Mouse (Mus musculus) gastrocnemius, postnatal 36 days (tissue): Measurements from ENCODE around the gene Rnasek. TPM values are rescaled to one million over a fixed set of nuclear protein-coding genes. Genes with fewer than 3 reads are reported as not detected.

Experiments
- DNase-seq, 2 experiments: peaks; one replicate each; pipeline ENCODE4 v3.0.0; 2022
- intact Hi-C: fragments of 180-260 bp; cut with DNase I; formaldehyde crosslinking; loops from one replicate; pipeline ENCODE4 v1.15.1; 2025
- microRNA-seq, 2 experiments: library from miRNA; unstranded; fragments of <30 nt; microRNA quantifications; one replicate each; pipeline ENCODE4 v1.2.0; 2021
- total RNA-seq, 2 experiments: library from RNA; stranded (reverse); gene quantifications; 2 replicates each; pipeline ENCODE4 v1.2.3; 2021

Rnasek gene
- total RNA-seq, 2 experiments from 2014 or later, result 94.6 to 110 TPM

DNA sequence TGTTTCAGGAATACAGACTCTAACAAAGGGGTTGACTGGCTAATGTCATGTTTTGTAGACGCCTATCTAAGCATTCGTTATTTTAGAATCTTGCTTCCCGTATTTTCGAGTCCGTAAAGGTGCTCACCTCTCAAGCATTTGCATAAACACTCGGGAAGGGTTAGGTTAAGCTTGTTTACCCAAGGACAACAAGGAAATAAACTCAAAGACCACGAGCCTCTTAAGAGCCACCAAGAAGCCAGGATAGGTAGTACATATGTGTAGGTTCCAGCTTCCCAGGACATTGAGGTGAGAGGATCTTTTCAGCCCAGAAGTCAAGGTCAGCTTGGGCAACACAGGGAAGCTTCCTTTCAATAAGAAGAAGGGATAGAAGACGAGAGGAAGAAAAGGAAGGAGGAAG is 40.5 kb downstream of the Rnasek start:
- DNase-seq, result no peak
- intact Hi-C loops, result no loop called here

DNA sequence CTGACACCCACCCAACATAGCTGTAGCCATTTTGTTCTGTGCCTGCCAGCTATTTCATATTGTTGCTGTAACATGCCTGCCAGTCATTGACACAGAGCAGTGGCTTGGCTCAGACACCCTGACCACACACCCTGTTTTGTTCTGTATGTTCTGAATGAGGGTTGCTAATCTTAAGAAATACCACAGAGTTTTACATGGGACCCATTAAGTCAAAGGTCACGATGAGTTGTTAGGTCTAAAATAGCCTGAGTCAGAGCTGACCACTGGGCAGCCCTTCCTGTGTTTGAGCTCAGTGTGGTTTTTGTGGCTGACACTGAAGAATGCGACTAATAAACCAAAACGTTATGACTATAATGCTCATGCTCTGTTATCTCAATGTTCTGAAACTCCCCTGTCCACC is 41.3 kb downstream of the Rnasek start:
- no peak for DNase-seq
- intact Hi-C loops, result no loop called here

DNA sequence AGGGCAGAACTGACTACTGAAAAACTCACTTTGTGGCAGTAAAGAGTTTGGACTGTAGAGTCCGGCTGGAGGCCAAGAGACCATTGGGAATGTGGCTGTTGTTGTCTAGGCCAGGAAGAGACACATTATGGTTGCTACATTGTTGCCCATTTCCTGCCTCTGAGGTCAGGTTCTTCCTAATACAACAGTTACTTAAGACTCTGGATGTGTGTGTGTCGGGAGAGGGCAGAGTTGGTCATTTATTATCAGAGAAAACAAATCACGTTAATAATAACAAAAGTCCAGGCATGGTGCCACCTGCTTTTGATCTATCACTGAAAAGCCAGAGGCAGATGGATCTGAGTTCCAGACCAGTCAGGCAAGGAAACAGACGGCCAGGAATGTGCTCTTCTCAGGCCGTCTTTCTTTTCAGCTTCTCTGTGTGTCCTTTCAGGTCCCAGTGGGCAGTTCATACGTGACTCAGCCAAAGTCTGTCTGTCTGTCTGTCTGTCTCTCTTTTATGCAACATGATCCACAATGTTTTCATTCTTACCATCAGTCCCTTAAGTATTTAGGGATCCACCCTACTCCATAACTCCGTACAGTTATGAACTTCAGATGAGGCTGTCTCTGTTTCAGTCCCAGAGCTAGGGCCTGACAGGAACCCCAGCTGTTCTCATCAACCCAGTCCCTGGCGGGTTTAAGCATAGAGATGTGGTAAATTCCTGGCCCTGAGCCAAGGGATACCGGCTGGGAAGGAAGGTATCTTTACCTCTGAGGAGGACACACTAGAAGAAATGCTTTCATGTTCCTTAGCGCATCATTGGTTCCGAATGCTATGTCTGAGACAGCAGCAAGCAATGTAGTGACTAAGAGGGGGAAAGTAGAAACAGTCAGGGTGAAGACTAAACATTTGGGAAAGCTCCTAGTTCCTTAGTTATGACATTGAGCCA is 46.0 kb downstream of the Rnasek start:
- intact Hi-C loops, result no loop called here
- DNase-seq, result no peak

DNA sequence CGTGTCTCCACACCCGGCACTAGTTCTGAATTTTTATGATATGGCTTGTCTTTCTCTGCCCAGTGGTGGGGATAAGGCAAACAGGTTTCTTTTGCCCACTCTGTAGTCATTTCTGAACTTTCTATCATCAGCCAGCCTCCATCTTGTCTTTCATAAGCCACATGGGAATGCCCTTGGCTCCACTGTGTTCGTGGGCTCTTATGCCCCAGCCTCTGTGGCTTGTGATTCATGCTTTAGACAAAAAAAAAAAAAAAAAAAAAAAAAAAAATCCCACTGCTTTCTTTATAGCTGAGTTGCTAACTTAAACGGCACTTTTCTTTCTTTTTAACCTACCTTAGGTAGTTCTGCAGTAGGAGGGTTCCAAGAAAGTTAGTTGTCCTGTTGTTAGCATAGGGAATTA is 47.5 kb downstream of the Rnasek start:
- DNase-seq, result no peak
- intact Hi-C loops, result no loop called here

DNA sequence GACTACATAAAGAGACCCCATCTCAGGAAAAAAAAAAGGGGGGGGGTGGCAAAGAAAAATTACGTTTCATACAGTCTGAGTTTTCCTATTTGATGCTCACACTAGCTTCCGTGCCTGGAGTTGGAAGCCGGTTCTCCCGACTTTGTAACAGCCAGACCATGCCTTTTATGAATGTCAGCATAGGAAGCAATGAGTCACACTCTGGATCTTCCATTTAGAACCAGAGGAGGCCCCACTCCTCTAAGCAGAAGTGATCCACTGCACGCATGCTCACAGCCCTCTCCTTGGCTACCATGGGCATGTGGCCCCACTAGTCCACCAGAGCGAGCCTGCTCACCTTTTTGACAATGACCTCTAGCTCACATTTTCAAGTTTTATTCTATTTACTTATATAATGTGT is 48.5 kb downstream of the Rnasek start:
- no peak for DNase-seq
- intact Hi-C loops, result no loop called here

DNA sequence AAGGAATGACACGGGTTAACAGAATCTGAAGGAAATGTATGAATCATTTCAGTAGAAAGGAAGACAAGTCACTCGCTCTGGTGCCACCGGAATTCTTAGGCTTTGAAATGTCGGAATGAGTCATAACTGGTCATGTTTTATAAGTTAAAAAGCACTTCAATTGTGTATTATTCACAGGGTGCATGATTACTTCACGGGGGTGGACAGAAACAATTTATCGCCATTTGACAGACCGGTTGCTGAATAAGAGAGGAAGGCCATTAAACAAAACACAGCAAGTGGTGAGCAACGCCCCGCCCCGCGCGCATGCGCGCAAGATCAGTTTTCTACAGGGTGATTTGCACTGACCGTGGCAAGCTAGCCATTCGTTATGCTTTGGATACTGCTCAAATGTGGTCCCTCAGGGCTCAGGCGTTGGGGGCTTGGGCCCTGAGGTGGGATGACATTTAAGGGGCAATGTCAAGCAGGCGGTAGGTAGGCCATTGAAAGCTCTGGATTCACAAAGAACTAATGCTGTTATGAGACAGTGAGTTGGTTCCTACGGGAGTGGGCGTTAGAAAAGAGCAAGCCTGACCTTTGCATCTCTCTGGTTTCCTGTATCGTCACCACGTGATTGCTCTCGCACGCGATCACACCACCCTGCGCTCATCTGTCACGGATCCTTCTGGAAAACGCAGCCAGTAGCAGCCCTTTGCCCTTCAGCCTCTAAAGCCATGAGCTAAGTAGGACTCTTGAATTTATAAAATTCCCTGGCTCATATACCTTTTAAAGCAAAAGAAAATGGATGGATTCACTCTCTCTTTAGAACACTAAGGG is 50.1 kb downstream of the Rnasek start:
- intact Hi-C loops, result no loop called here

More for the DNA sequence above, 50.1 kb downstream of the Rnasek start:
- no peak for DNase-seq

Small RNAs within 50 kb of the gene (microRNA-seq; reads per million reads assigned to microRNA genes)
- gene Mir195a (3,475 to 10,027 reads per million in 2 experiments), gene Mir497 (0 reads per million in 2 experiments), gene Mir497b (0 reads per million in 2 experiments)

Other genes starting within 250 kb of the Rnasek start
- gene Gabarap, start 248.7 kb downstream of the Rnasek start, total RNA-seq, result 100 to 1,000 TPM; 142 to 178 TPM
- 10 to 100 TPM; 12.6 to 16.5 TPM for gene Phf23, start 244.1 kb downstream of the Rnasek start, total RNA-seq
- gene Dvl2, start 239.2 kb downstream of the Rnasek start, total RNA-seq, result 1 to 10 TPM; 3.3 to 4.6 TPM
- 100 to 1,000 TPM; 320 to 384 TPM for gene Acadvl, start 224.4 kb downstream of the Rnasek start, total RNA-seq
- gene Dlg4, start 222.9 kb downstream of the Rnasek start, total RNA-seq, result 1 to 10 TPM; 4.9 to 6.5 TPM
- gene Asgr1, start 185.8 kb downstream of the Rnasek start, total RNA-seq, result not detected
- gene Asgr2, start 147.2 kb downstream of the Rnasek start, total RNA-seq, result not detected
- gene Mgl2, start 109.5 kb downstream of the Rnasek start, total RNA-seq, result 1 to 10 TPM; 1.1 to 1.2 TPM
- gene Clec10a, start 83.6 kb downstream of the Rnasek start, total RNA-seq, result 1 to 10 TPM; 1.8 to 2.0 TPM
- under 1 TPM; 0.46 to 0.49 TPM for gene Slc16a11, start 27.1 kb downstream of the Rnasek start, total RNA-seq
- gene Slc16a13, start 18.8 kb downstream of the Rnasek start, total RNA-seq, result under 1 TPM; 0.74 to 0.94 TPM
- gene Bcl6b, start 10.0 kb downstream of the Rnasek start, total RNA-seq, result 1 to 10 TPM; 3.7 to 6.5 TPM
- 10 to 100 TPM; 29.3 to 31.9 TPM for gene 0610010K14Rik, start 1.9 kb downstream of the Rnasek start, total RNA-seq
- 1 to 10 TPM; 1.3 to 2.4 TPM for gene Gm21988, start within 50 bp of the Rnasek start, total RNA-seq
- gene Alox12, start 15.5 kb upstream of the Rnasek start, total RNA-seq, result 1 to 10 TPM in 1 of 2 experiments, under 1 TPM in 1; 0.82 to 1.2 TPM
- gene Alox12e, start 82.8 kb upstream of the Rnasek start, total RNA-seq, result not detected
- gene Alox15, start 112.2 kb upstream of the Rnasek start, total RNA-seq, result under 1 TPM in 1 of 2 experiments, not detected in 1; 0.87 TPM
- gene Pelp1, start 170.2 kb upstream of the Rnasek start, total RNA-seq, result 10 to 100 TPM; 16.1 to 20.9 TPM
- gene Arrb2, start 192.8 kb upstream of the Rnasek start, total RNA-seq, result 1 to 10 TPM; 6.2 to 8.1 TPM
- 1 to 10 TPM; 4.2 to 6.8 TPM for gene Med11, start 212.1 kb upstream of the Rnasek start, total RNA-seq
- gene Zmynd15, start 219.6 kb upstream of the Rnasek start, total RNA-seq, result under 1 TPM; 0.10 to 0.61 TPM
- gene Cxcl16, start 220.1 kb upstream of the Rnasek start, total RNA-seq, result 1 to 10 TPM; 1.4 to 1.5 TPM